Mouse (Mus musculus): ENCODE data around the gene Mgat5.

- no peak for TF ChIP-seq CTCF (IDR thresholded peaks at IDR 0.05; ENCODE audit: low read depth, low read length)
- TF ChIP-seq TAL1 (conservative IDR thresholded peaks at IDR 0.05; ENCODE audit: low read depth, low read length), result no peak
- no peak for TF ChIP-seq POLR2AphosphoS5 (IDR thresholded peaks at IDR 0.05; ENCODE audit: insufficient replicate concordance, low read depth, low read length)
- TF ChIP-seq GATA1 (IDR thresholded peaks at IDR 0.05; ENCODE audit: borderline replicate concordance, low read length), result no peak
- no peak for TF ChIP-seq GATA2 (IDR thresholded peaks at IDR 0.05; ENCODE audit: borderline replicate concordance, low read depth, low read length)
Observed at GRCm38 (mm10) chr1:127327773-127328172, 123.0 kb downstream of the Mgat5 start.

Measured in G1E (cell line).